Mouse (Mus musculus): Measurements from ENCODE around the gene Tango2. TPM values are rescaled to one million over a fixed set of nuclear protein-coding genes. Genes with fewer than 3 reads are reported as not detected.

Tango2 gene
- polyA plus RNA-seq (2014; fragmentation: Illumina TruSeq; extraction: RNeasy Lipid Tissue Mini Kit (QIAGEN cat#74804); ENCODE audit: low replicate concordance) = 8.9 TPM

GRCm38 (mm10) chr16:18347931-18348600, at the start of gene Tango2, which contains the start of gene Arvcf:
Tango2 (minus strand) TSS chr16:18348103.
Arvcf (plus strand) TSS chr16:18348182.

DNA sequence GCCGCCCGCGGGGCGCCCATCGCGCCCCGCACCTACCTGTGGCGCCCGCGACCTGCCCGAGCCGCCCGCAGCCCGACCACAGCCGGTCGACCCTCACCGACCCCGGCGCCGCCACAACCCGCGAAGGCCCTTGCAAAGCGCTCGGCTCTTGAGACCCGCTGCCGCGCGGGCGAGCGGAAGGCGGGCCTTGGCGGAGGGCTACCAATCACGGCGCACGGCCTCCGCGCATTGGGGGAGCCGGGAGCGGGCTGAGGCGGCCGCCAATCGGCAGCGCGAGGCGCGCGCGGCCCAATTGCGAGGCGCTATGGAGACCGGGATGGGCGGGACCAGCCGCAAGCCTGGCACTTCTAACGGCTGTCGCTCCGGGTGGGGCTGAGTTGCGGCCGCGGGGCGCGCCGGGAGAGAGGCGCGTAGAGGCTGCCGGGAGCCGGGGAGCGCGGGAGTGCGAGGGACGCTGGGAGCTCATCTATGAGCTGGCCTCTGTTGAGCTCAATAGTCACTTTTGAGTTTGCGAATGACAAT, 58.8 kb downstream of the Tango2 start, which contains the start of gene Dgcr8:
Dgcr8 (minus strand) TSS at position 180 of the 522 bp plus-strand sequence.

GRCm38 (mm10) chr16:18258221-18258620, 89.7 kb downstream of the Tango2 start, which contains the start of gene Gm49776:
Gm49776 (minus strand) TSS chr16:18258321.

Other genes with a start within 250 kb of the Tango2 start
- not detected for gene Rtn4r, start 220.5 kb downstream of the Tango2 start, polyA plus RNA-seq (2014; fragmentation: Illumina TruSeq; extraction: RNeasy Lipid Tissue Mini Kit (QIAGEN cat#74804); ENCODE audit: low replicate concordance)
- gene Ccdc188, start 130.2 kb downstream of the Tango2 start, polyA plus RNA-seq (2014; fragmentation: Illumina TruSeq; extraction: RNeasy Lipid Tissue Mini Kit (QIAGEN cat#74804); ENCODE audit: low replicate concordance) = not detected
- gene Zdhhc8, start 113.0 kb downstream of the Tango2 start, polyA plus RNA-seq (2014; fragmentation: Illumina TruSeq; extraction: RNeasy Lipid Tissue Mini Kit (QIAGEN cat#74804); ENCODE audit: low replicate concordance) = not detected
- 18.5 TPM for gene Trmt2a, start 99.4 kb downstream of the Tango2 start, polyA plus RNA-seq (2014; fragmentation: Illumina TruSeq; extraction: RNeasy Lipid Tissue Mini Kit (QIAGEN cat#74804); ENCODE audit: low replicate concordance)
- gene Ranbp1, start 99.4 kb downstream of the Tango2 start, polyA plus RNA-seq (2014; fragmentation: Illumina TruSeq; extraction: RNeasy Lipid Tissue Mini Kit (QIAGEN cat#74804); ENCODE audit: low replicate concordance) = 84.6 TPM
- not detected for gene Gm49776, start 89.8 kb downstream of the Tango2 start, polyA plus RNA-seq (2014; fragmentation: Illumina TruSeq; extraction: RNeasy Lipid Tissue Mini Kit (QIAGEN cat#74804); ENCODE audit: low replicate concordance)
- 23.3 TPM for gene Dgcr8, start 58.9 kb downstream of the Tango2 start, polyA plus RNA-seq (2014; fragmentation: Illumina TruSeq; extraction: RNeasy Lipid Tissue Mini Kit (QIAGEN cat#74804); ENCODE audit: low replicate concordance)
- not detected for gene Arvcf, start 79 bp upstream of the Tango2 start, polyA plus RNA-seq (2014; fragmentation: Illumina TruSeq; extraction: RNeasy Lipid Tissue Mini Kit (QIAGEN cat#74804); ENCODE audit: low replicate concordance)
- 1.2 TPM for gene Txnrd2, start 78.3 kb upstream of the Tango2 start, polyA plus RNA-seq (2014; fragmentation: Illumina TruSeq; extraction: RNeasy Lipid Tissue Mini Kit (QIAGEN cat#74804); ENCODE audit: low replicate concordance)
- 5.1 TPM for gene Comt, start 78.7 kb upstream of the Tango2 start, polyA plus RNA-seq (2014; fragmentation: Illumina TruSeq; extraction: RNeasy Lipid Tissue Mini Kit (QIAGEN cat#74804); ENCODE audit: low replicate concordance)
- 0.59 TPM for gene Gnb1l, start 150.6 kb upstream of the Tango2 start, polyA plus RNA-seq (2014; fragmentation: Illumina TruSeq; extraction: RNeasy Lipid Tissue Mini Kit (QIAGEN cat#74804); ENCODE audit: low replicate concordance)
- gene Rtl10, start 150.8 kb upstream of the Tango2 start, polyA plus RNA-seq (2014; fragmentation: Illumina TruSeq; extraction: RNeasy Lipid Tissue Mini Kit (QIAGEN cat#74804); ENCODE audit: low replicate concordance) = not detected
- gene Tbx1, start 242.6 kb upstream of the Tango2 start, polyA plus RNA-seq (2014; fragmentation: Illumina TruSeq; extraction: RNeasy Lipid Tissue Mini Kit (QIAGEN cat#74804); ENCODE audit: low replicate concordance) = not detected